Mouse (Mus musculus) heart, postnatal 0 days (tissue): ENCODE measurements around the gene Sval1.

Experiments
- CTCF ChIP-seq: IDR thresholded peaks from 2 replicates; pipeline ENCODE4 v1.5.1; 2016; ENCODE audit warnings: antibody characterized with exemption, control low read depth, low read depth
- EP300 ChIP-seq: IDR thresholded peaks from 2 replicates; pipeline ENCODE4 v1.6.1; 2016; ENCODE audit warnings: antibody characterized with exemption, low read depth

DNA sequence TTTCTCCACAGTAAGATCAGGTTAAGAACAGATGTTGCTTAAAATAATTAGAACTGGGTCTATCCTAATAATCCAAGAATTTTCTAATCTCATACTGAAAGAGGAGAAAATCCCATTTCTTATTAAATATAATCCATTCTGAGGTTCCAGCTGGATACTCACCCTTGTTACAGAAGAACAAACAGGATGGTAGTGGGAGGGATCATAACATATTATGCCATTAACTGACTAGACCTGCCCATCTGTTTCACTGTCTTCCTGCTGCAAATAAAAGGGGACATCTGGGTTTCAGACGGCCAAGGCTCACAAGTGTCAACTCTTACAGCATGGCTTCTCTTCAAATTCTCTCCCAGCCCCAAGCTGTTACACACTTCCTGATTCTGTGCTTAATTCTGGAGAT, at the start of gene Sval1:
- TF ChIP-seq CTCF (no peak), EP300 (no peak)
